Mouse (Mus musculus) hindbrain, embryonic 16.5 days (tissue): ENCODE measurements at regions not wholly inside any gene's neighbourhood (a gene's known extent, or its start where the extent isn't known, plus 50 kb on each side); places are given as distances from the start of the nearest gene placed in this dataset.

Source experiments
- ATAC-seq: fragments of 200-750 bp; cut with Nextera tagmentation; 2 replicates; pipeline ENCODE4 v1.8.0; 2017; ENCODE audit warnings: moderate TSS enrichment, moderate library complexity
- H3K27ac ChIP-seq: fragments of 300-500 bp; sonication (generic); 2 replicates; pipeline ENCODE4 v1.5.1; 2014; ENCODE audit warnings: low read depth, mild to moderate bottlenecking, control low read depth, low read length, moderate library complexity
- H3K27me3 ChIP-seq: fragments of 300-500 bp; sonication (generic); replicated peaks from 2 replicates; pipeline ENCODE4 v1.6.1; 2014; ENCODE audit warnings: low read length; ENCODE audit not compliant: control insufficient read depth, insufficient read depth
- H3K36me3 ChIP-seq: fragments of 300-500 bp; sonication (generic); 2 replicates; pipeline ENCODE4 v1.6.1; 2014; ENCODE audit warnings: mild to moderate bottlenecking, low read length, moderate library complexity, mixed read lengths; ENCODE audit not compliant: control insufficient read depth, insufficient read depth
- H3K4me1 ChIP-seq: fragments of 300-500 bp; sonication (generic); 2 replicates; pipeline ENCODE4 v1.6.1; 2014; ENCODE audit warnings: low read depth, low read length; ENCODE audit not compliant: control insufficient read depth, insufficient read depth
- H3K4me2 ChIP-seq: fragments of 300-500 bp; sonication (generic); 2 replicates; pipeline ENCODE4 v1.6.1; 2014; ENCODE audit warnings: mild to moderate bottlenecking, low read length, control low read depth, moderate library complexity
- H3K4me3 ChIP-seq: fragments of 300-500 bp; sonication (generic); 2 replicates; pipeline ENCODE4 v1.5.1; 2014; ENCODE audit warnings: mild to moderate bottlenecking, low read length, control low read depth, moderate library complexity
- H3K9ac ChIP-seq: fragments of 300-500 bp; sonication (generic); 2 replicates; pipeline ENCODE4 v1.6.1; 2014; ENCODE audit warnings: low read depth, mild to moderate bottlenecking, control low read depth, low read length, moderate library complexity
- H3K9me3 ChIP-seq: fragments of 300-500 bp; sonication (generic); 2 replicates; pipeline ENCODE4 v1.6.1; 2014; ENCODE audit warnings: mild to moderate bottlenecking, low read length, moderate library complexity; ENCODE audit not compliant: control insufficient read depth
- WGBS: fragments of 180-500 bp; shearing (Covaris S2); extraction: QIAGEN DNeasy Blood & Tissue Kit; methylation state at CpG from one replicate; pipeline ENCODE4 v1.1.7; 2014; 5-methylcytosine and 5-hydroxymethylcytosine counted together

DNA sequence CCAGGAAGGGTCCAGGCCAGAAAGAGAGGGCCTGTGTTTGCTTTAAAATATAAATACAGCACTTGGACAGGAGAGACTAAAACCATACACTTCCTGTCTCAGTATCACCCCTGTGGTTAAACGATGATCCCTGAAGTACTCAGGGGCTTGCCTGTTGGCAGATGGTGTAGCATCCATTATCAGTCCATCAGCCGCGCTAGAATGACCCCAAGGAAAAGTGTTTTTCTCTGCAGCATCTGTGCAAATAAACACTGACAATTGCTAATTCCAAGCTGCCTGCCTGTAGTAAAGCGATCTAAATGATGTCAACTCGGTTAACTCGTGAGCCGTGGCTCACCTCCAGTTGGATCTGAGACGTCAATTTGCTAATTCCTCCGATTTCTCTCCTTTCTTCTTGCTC is 130.4 kb upstream of the Adamts18 start:
- no peaks in the 10 kb centered on the region; the same call in none of the 2 replicates for H3K4me1 ChIP-seq
- no peaks in the 10 kb centered on the region for H3K27me3 ChIP-seq
- H3K36me3 ChIP-seq: no peaks in the 10 kb centered on the region
- peak overlapping the region; percentile 40 for H3K27ac ChIP-seq
- WGBS: 33% methylated on average over 9 of the region's 9 CpGs
- ATAC-seq: peak; percentile 52; the same call in 1 of the 2 replicates
- H3K9ac ChIP-seq: no peak overlapping the region
- no peak overlapping the region for H3K4me2 ChIP-seq
- no peak overlapping the region for H3K4me3 ChIP-seq
- H3K9me3 ChIP-seq: no peaks in the 10 kb centered on the region

DNA sequence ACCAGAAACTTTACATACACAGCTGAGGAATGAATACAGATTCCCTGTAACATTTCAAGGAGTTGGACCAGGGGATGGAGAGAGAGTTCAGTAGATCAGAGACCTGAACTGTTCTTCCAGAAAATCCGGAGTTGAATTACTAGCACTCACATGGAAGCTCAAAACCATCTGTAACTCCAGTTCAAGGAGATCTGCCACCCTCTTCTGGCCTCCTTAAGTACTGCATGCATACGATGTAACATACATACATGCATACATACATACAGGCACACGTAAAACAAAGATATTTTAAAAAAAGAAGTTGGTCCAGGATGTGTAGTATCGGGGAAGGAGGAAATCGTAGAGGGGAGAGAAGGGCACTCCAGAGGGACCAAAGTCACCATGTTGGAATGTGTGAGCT is 131.3 kb upstream of the Adamts18 start:
- H3K27me3 ChIP-seq: no peaks in the 10 kb centered on the region
- no peaks in the 10 kb centered on the region for H3K9me3 ChIP-seq
- H3K9ac ChIP-seq: no peak overlapping the region
- 97% methylated on average over 5 of the region's 5 CpGs for WGBS
- no peak overlapping the region for H3K27ac ChIP-seq
- H3K4me3 ChIP-seq: no peak overlapping the region
- no peaks in the 10 kb centered on the region for H3K36me3 ChIP-seq
- no peak overlapping the region for H3K4me2 ChIP-seq
- no peak for ATAC-seq
- no peaks in the 10 kb centered on the region; the same call in 1 of the 2 replicates for H3K4me1 ChIP-seq

DNA sequence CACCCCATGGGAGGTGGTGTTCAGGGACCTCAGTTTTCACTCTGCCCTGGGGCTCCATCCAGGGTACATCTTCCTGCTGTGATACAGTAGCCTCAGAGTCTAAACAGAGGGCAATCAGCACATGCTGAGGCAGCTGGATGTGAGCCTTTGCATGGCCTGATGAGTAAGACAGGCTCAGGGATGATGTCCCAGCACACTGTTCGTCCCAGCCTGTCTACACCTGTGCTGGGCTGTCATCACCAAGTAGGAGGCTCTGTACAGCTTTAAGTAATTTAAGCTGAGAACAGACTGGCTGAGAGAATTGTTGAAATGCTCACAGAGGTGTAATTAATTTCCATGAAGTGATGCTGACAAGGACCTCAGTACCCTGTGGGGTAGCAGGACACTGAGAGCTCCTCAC is 132.8 kb upstream of the Adamts18 start:
- ATAC-seq: no peak
- WGBS: 58% methylated on average over 1 of the region's 1 CpGs

DNA sequence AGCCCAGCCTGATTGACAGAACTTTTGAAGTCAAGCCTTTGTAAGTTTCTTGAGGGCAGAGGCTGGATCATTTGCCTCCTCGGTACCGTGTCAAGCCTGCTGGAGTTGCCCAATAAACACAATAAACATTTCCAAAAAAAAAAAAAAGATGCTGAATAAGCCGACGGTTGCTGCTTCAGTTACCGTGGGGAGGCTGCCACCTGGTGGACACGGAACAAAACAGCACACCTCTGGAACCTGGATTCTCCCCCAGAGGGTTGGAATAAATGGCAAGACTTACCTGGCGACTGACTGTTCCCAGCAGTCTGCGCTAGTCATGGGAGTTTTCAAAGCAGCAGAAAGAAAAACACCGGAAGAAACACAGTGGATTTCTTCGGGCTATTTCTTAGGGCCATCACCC is 136.3 kb upstream of the Adamts18 start:
- H3K36me3 ChIP-seq: no peaks in the 10 kb centered on the region
- H3K9me3 ChIP-seq: no peaks in the 10 kb centered on the region
- WGBS: 10% methylated on average over 10 of the region's 10 CpGs
- peak overlapping the region; percentile 10; the same call in 1 of the 2 replicates for H3K4me2 ChIP-seq
- ATAC-seq: peak; percentile 45
- no peaks in the 10 kb centered on the region for H3K27me3 ChIP-seq
- H3K27ac ChIP-seq: no peak overlapping the region
- no peak overlapping the region for H3K9ac ChIP-seq
- H3K4me1 ChIP-seq: no peaks in the 10 kb centered on the region
- no peak overlapping the region for H3K4me3 ChIP-seq

More for the DNA sequence above, 132.8 kb upstream of the Adamts18 start:
- no peaks in the 10 kb centered on the region; the same call in 1 of the 2 replicates for H3K4me1 ChIP-seq
- H3K9me3 ChIP-seq: no peaks in the 10 kb centered on the region
- no peaks in the 10 kb centered on the region for H3K27me3 ChIP-seq
- H3K4me2 ChIP-seq: no peak overlapping the region
- H3K4me3 ChIP-seq: no peak overlapping the region
- no peaks in the 10 kb centered on the region for H3K36me3 ChIP-seq
- no peak overlapping the region for H3K27ac ChIP-seq
- H3K9ac ChIP-seq: no peak overlapping the region

DNA sequence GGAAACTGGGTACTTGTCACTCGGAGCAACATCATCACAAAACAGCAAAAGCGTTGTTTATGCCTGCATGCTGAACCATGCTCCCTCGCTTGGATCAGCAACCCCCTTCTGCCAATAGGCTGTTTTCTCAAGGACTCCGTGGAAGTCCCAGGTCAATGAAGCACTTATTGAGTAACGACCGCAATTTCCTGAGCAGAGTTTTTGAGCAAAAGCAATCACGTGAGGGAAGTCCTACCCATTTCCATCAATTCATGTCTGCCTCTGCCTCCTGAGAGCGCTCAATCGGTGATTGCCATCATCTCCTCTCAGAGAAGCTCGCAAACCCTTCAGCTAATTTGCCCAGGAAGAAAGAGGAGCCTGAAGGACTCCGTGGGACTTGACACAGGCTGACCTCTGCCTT is 136.9 kb upstream of the Adamts18 start:
- H3K9me3 ChIP-seq: no peaks in the 10 kb centered on the region
- no peaks in the 10 kb centered on the region for H3K4me1 ChIP-seq
- no peaks in the 10 kb centered on the region for H3K36me3 ChIP-seq
- 48% methylated on average over 11 of the region's 11 CpGs for WGBS
- ATAC-seq: no peak
- H3K27me3 ChIP-seq: no peaks in the 10 kb centered on the region
- H3K4me2 ChIP-seq: no peak overlapping the region
- H3K9ac ChIP-seq: no peak overlapping the region
- H3K4me3 ChIP-seq: no peak overlapping the region
- no peak overlapping the region for H3K27ac ChIP-seq

DNA sequence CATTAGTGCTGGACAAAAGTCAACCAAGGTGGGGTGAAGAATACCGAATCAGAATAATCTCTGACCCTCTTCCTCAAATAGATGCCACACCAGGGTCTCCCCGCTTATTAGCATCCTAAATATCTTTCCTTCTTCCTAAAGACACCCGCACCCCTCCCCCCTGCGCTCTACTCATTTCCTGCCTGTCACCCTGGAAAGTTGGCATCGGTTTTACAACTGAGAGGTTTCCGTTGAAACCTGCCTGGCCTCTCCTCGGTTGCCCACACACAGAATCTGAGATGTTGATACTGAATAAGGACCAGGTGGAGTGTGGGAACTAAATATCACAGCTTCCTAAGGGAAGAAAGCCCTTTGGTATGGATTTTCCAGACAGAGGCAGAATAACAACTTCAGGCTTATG is 137.4 kb upstream of the Adamts18 start:
- WGBS: 63% methylated on average over 7 of the region's 7 CpGs
- no peak overlapping the region for H3K4me2 ChIP-seq
- no peak overlapping the region for H3K4me3 ChIP-seq
- H3K4me1 ChIP-seq: no peaks in the 10 kb centered on the region
- no peaks in the 10 kb centered on the region for H3K36me3 ChIP-seq
- ATAC-seq: no peak
- H3K9me3 ChIP-seq: no peaks in the 10 kb centered on the region
- no peak overlapping the region for H3K9ac ChIP-seq
- no peaks in the 10 kb centered on the region for H3K27me3 ChIP-seq
- H3K27ac ChIP-seq: no peak overlapping the region

DNA sequence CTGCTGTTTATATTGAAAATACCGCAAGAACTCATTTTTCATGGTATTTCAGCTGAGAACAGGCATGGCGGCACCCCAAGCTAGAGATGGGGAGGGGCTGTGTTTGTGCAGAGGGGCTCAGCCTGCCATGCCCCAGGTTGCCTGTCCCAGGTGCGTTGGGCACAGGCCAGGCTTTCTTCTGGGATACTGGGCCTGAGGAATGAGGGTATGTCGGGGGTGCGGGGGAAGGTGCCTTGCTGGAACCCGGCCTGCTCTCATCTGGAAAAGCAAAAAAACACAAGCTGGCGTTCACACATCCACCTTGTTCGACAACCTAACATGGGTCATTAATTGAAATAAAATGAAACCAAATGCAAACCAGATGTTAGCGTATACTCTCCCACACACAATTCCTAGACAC is 142.2 kb upstream of the Adamts18 start:
- ATAC-seq: no peak
- Histone ChIP-seq H3K27ac (no peak overlapping the region), H3K4me2 (no peak overlapping the region), H3K9ac (no peak overlapping the region), H3K4me3 (no peak overlapping the region), H3K36me3 (no peaks in the 10 kb centered on the region), H3K27me3 (no peaks in the 10 kb centered on the region), H3K4me1 (no peaks in the 10 kb centered on the region), H3K9me3 (no peaks in the 10 kb centered on the region)
- WGBS: 84% methylated on average over 9 of the region's 9 CpGs

DNA sequence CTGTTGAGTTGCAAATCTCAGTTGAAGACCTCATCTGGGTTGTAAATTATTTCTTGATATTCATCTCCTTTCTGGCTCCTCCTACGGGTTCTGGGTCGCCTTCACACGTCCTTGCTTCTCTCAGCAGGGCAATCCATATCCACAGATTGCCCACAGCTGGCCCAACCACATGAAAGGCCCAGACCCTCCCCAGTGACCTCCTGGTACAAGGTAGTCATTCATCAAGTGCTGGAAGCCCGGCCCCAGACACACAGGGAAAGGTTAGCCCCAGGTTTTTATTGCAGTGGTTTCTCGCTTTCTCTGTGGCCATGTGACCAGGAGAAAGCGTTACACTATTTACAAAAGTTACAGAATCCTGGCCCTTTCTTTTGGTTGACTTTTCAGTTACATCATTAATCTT is 134.5 kb upstream of the Nudt7 start:
- no peak overlapping the region for H3K4me2 ChIP-seq
- no peaks in the 10 kb centered on the region for H3K36me3 ChIP-seq
- H3K27me3 ChIP-seq: no peaks in the 10 kb centered on the region
- H3K4me3 ChIP-seq: no peak overlapping the region
- no peak overlapping the region for H3K9ac ChIP-seq
- H3K27ac ChIP-seq: no peak overlapping the region
- H3K4me1 ChIP-seq: no peaks in the 10 kb centered on the region
- 58% methylated on average over 6 of the region's 6 CpGs for WGBS
- H3K9me3 ChIP-seq: no peaks in the 10 kb centered on the region
- no peak for ATAC-seq

DNA sequence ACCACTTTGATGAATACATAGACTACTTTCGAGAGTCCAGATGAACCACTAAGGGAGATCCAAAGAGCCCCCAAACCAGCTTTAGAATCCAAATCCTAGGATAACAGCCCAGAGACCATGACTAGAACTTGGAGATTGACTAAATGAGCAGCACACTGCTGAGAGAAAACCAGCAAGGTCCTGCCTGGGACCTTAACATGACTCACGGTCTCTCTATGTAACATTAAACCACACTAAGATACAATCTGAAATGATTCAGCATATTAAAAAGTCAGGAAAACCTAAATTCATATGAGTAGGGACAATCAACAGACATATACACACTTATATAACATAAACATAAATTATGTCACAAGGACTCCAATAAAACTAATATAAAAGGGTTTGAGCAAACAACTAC is 131.7 kb upstream of the Nudt7 start:
- H3K4me3 ChIP-seq: no peak overlapping the region
- no peaks in the 10 kb centered on the region for H3K27me3 ChIP-seq
- no peak overlapping the region for H3K9ac ChIP-seq
- no peaks in the 10 kb centered on the region for H3K9me3 ChIP-seq
- ATAC-seq: no peak
- H3K4me2 ChIP-seq: no peak overlapping the region
- no peaks in the 10 kb centered on the region for H3K4me1 ChIP-seq
- no peaks in the 10 kb centered on the region for H3K36me3 ChIP-seq
- no peak overlapping the region for H3K27ac ChIP-seq
- 86% methylated on average over 2 of the region's 2 CpGs for WGBS

DNA sequence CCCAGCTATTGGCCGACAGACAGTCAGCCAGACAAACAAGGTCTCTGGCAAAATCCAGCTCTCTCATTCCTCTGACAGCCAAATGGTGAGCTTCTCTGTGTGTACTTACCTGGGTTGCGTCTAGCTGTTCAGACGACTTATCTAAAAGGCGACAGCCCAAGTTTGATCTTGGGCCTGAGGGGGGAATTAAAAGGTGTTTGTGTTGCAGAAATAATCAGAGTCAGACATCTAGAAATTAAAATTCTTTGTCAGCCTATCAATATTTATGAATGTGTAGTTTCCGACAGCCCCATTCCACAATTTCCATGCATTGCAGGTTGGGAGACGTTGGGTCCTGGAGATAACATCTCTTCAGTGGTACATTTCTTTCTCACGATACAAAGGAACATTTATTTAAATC is 128.9 kb upstream of the Nudt7 start:
- Histone ChIP-seq H3K36me3 (no peaks in the 10 kb centered on the region), H3K9me3 (no peaks in the 10 kb centered on the region), H3K4me1 (no peaks in the 10 kb centered on the region), H3K27ac (no peak overlapping the region), H3K4me3 (no peak overlapping the region), H3K27me3 (no peaks in the 10 kb centered on the region), H3K4me2 (no peak overlapping the region), H3K9ac (no peak overlapping the region)
- ATAC-seq: no peak
- WGBS: 87% methylated on average over 7 of the region's 7 CpGs
